In genomic region chr19:40187160-40187559, GRCm38 (mm10) we compare ENCODE assay signal across 33 mouse cellular contexts. TPM values are rescaled to one million over a fixed set of nuclear protein-coding genes. Genes with fewer than 3 reads are reported as not detected.
A peak's percentile ranks its signal among the peaks of the same experiment; 100 is the strongest.
DNase-seq lines count a peak whose midpoint lies in the region; ATAC-seq and TF ChIP-seq lines count a peak whose summit lies in the region.
"Had no signal": no experiment of that assay in that cellular context is flagged by ENCODE, and none has a peak within 500 bp of the region (broad histone marks: within the 10 kb centered on the region; RNA-seq: fewer than 3 reads in every experiment).

Cyp2c70 (minus strand) TSS chr19:40187333.

- no peak for TF ChIP-seq CTCF in liver, embryonic 14.5 days (IDR thresholded peaks at IDR 0.05; ENCODE audit: low read depth)

- no peak for TF ChIP-seq EP300 in liver, embryonic 14.5 days (IDR thresholded peaks at IDR 0.05; ENCODE audit: low read depth)

- H3K4me2 ChIP-seq in intestine, embryonic 15.5 days (replicated peaks), result no peak within 1 kb of the TSS
- H3K4me2 ChIP-seq in liver, embryonic 14.5 days (ENCODE audit: low read depth), result peak within 1 kb of the TSS; percentile 11; the same call in 1 of the 2 replicates
- no peak within 1 kb of the TSS for H3K4me2 ChIP-seq in stomach, embryonic 15.5 days
- H3K4me2 ChIP-seq: embryonic facial prominence, embryonic 12.5 days; forebrain, embryonic 15.5 days; heart, embryonic 15.5 days; limb, embryonic 13.5 days; lung, embryonic 14.5 days; midbrain, embryonic 11.5 days; neural tube, embryonic 12.5 days had no signal

- H3K27me3 ChIP-seq in intestine, embryonic 15.5 days (replicated peaks), result no peaks in the 10 kb centered on the region
- H3K27me3 ChIP-seq in liver, embryonic 14.5 days (ENCODE audit: control insufficient read depth, insufficient read depth, low read length), result no peaks in the 10 kb centered on the region
- no peaks in the 10 kb centered on the region for H3K27me3 ChIP-seq in stomach, embryonic 15.5 days (replicated peaks)
- H3K27me3 ChIP-seq: embryonic facial prominence, embryonic 12.5 days; forebrain, embryonic 15.5 days; heart, embryonic 15.5 days; limb, embryonic 13.5 days; neural tube, embryonic 12.5 days had no signal

- 50% methylated on average over 5 of the region's 5 CpGs for WGBS in intestine, embryonic 15.5 days
- 54% methylated on average over 5 of the region's 5 CpGs for WGBS in liver, embryonic 14.5 days (ENCODE audit: insufficient replicate concordance)
- 44% methylated on average over 5 of the region's 5 CpGs for WGBS in stomach, embryonic 15.5 days

- ATAC-seq in intestine, embryonic 15.5 days, result peak; percentile 79
- ATAC-seq in liver, embryonic 14.5 days (ENCODE audit: insufficient read depth), result peak; percentile 15; the same call in 1 of the 2 replicates
- peak; percentile 63; the same call in 1 of the 2 replicates for ATAC-seq in stomach, embryonic 15.5 days (ENCODE audit: insufficient read depth, low FRiP score, low read depth)
- ATAC-seq: activated CD4-positive, CD25-positive, alpha-beta regulatory T cell, adult 4 months; forebrain, embryonic 15.5 days; hindbrain, postnatal 0 days had no signal

- no peak within 1 kb of the TSS for H3K27ac ChIP-seq in intestine, embryonic 15.5 days
- no peak within 1 kb of the TSS for H3K27ac ChIP-seq in liver, embryonic 14.5 days
- H3K27ac ChIP-seq in stomach, embryonic 15.5 days, result no peak within 1 kb of the TSS
- H3K27ac ChIP-seq: embryonic facial prominence, embryonic 12.5 days; forebrain, embryonic 10.5 days; forebrain, embryonic 15.5 days; heart, embryonic 10.5 days; heart, embryonic 15.5 days; hindbrain, postnatal 0 days; limb, embryonic 13.5 days; neural tube, embryonic 12.5 days had no signal

- no peaks in the 10 kb centered on the region for H3K4me1 ChIP-seq in intestine, embryonic 15.5 days (replicated peaks)
- no peaks in the 10 kb centered on the region; a peak in 1 of 4 replicates for H3K4me1 ChIP-seq in liver, embryonic 14.5 days (replicated peaks; ENCODE audit: control insufficient read depth in 2 of 2, insufficient read depth in 2 of 2, low read length in 1 of 2)
- H3K4me1 ChIP-seq in stomach, embryonic 15.5 days, result no peaks in the 10 kb centered on the region
- H3K4me1 ChIP-seq: embryonic facial prominence, embryonic 12.5 days; forebrain, embryonic 10.5 days; forebrain, embryonic 15.5 days; heart, embryonic 10.5 days; heart, embryonic 15.5 days; limb, embryonic 13.5 days; neural tube, embryonic 12.5 days had no signal

- no peak within 1 kb of the TSS for H3K4me3 ChIP-seq in intestine, embryonic 15.5 days (replicated peaks)
- H3K4me3 ChIP-seq in liver, embryonic 14.5 days (ENCODE audit: insufficient read depth in 1 of 2, low read depth in 2 of 2, low read length in 2 of 2), result no peak within 1 kb of the TSS
- no peak within 1 kb of the TSS for H3K4me3 ChIP-seq in stomach, embryonic 15.5 days (replicated peaks)
- H3K4me3 ChIP-seq: embryonic facial prominence, embryonic 12.5 days; forebrain, embryonic 10.5 days; forebrain, embryonic 15.5 days; heart, embryonic 10.5 days; heart, embryonic 15.5 days; limb, embryonic 13.5 days; myocyte; neural tube, embryonic 12.5 days had no signal

- peak; percentile 3 for DNase-seq in brain, adult 2 months (ENCODE audit: low read depth, low spot score)
- peak; percentile 12 to 16 (median 15) for DNase-seq in liver, embryonic 14.5 days (ENCODE audit: low read depth in 3 of 3, low spot score in 3 of 3)
- DNase-seq in testis, postnatal 10 days (ENCODE audit: low spot score), result no peak
- no peak for DNase-seq in kidney, adult 18-20 months
- DNase-seq: adrenal gland, adult 2 months; B cell, adult 2 months; cerebellum, adult 18-20 months; cerebellum, postnatal 25 days; gastrocnemius, postnatal 25 days; kidney, adult 11 months; kidney, postnatal 36 days; lung, embryonic 14.5 days; lung, postnatal 14 days; right cerebral cortex, adult 18-20 months; spleen, adult 18-20 months had no signal

- no peaks in the 10 kb centered on the region for H3K36me3 ChIP-seq in intestine, embryonic 15.5 days
- H3K36me3 ChIP-seq in liver, embryonic 14.5 days (replicated peaks; ENCODE audit: control insufficient read depth, insufficient read depth, low read depth), result no peaks in the 10 kb centered on the region
- no peaks in the 10 kb centered on the region for H3K36me3 ChIP-seq in stomach, embryonic 15.5 days
- H3K36me3 ChIP-seq: embryonic facial prominence, embryonic 12.5 days; forebrain, embryonic 10.5 days; forebrain, embryonic 15.5 days; heart, embryonic 10.5 days; heart, embryonic 15.5 days; limb, embryonic 13.5 days; neural tube, embryonic 12.5 days had no signal

- H3K9ac ChIP-seq in intestine, embryonic 15.5 days, result no peak within 1 kb of the TSS
- no peak within 1 kb of the TSS for H3K9ac ChIP-seq in liver, embryonic 14.5 days (replicated peaks)
- H3K9ac ChIP-seq in stomach, embryonic 15.5 days, result no peak within 1 kb of the TSS
- H3K9ac ChIP-seq: embryonic facial prominence, embryonic 12.5 days; forebrain, embryonic 15.5 days; heart, embryonic 15.5 days; limb, embryonic 13.5 days; lung, embryonic 14.5 days; neural tube, embryonic 12.5 days had no signal

- H3K9me3 ChIP-seq in intestine, embryonic 15.5 days, result no peaks in the 10 kb centered on the region
- no peaks in the 10 kb centered on the region for H3K9me3 ChIP-seq in liver, embryonic 14.5 days (ENCODE audit: control insufficient read depth, low read length)
- H3K9me3 ChIP-seq in stomach, embryonic 15.5 days, result no peaks in the 10 kb centered on the region
- H3K9me3 ChIP-seq: embryonic facial prominence, embryonic 12.5 days; forebrain, embryonic 10.5 days; forebrain, embryonic 15.5 days; heart, embryonic 10.5 days; heart, embryonic 15.5 days; limb, embryonic 13.5 days; neural tube, embryonic 12.5 days had no signal

RNA-seq across cellular contexts. Expression of gene Cyp2c70, which starts in this region (rescaled TPM):
- 3.4 and 4.0 TPM in 2 replicates for polyA plus RNA-seq in intestine, embryonic 15.5 days (2015; fragmentation: Nextera tagmentation; extraction: Ambion mirVana)
- 2.7 and 3.6 TPM in 2 replicates for polyA plus RNA-seq in liver, embryonic 14.5 days (2012; rRNA removed)
- polyA plus RNA-seq in liver, embryonic 14.5 days (2014; fragmentation: Nextera tagmentation; extraction: Ambion mirVana), result 9.6 and 12.1 TPM in 2 replicates
- 2.2 and 2.9 TPM in 2 replicates for polyA plus RNA-seq in stomach, embryonic 15.5 days (2015; fragmentation: Nextera tagmentation; extraction: Ambion mirVana)
- polyA plus RNA-seq: activated CD4-positive, CD25-positive, alpha-beta regulatory T cell, adult 4 months; adrenal gland, adult 2 months; brain, embryonic 14.5 days; embryonic facial prominence, embryonic 12.5 days; forebrain, embryonic 10.5 days; forebrain, embryonic 15.5 days; frontal cortex, adult 2 months; heart, embryonic 15.5 days; hindbrain, embryonic 11.5 days; hindbrain, postnatal 0 days; limb, embryonic 13.5 days; lung, embryonic 14.5 days; midbrain, embryonic 11.5 days; midbrain, postnatal 0 days; myocyte; neural tube, embryonic 12.5 days; testis, adult 2 months had no signal

Comparison
In these comparisons a context has a peak if more than half of its experiments do, and no peak if none do; other contexts are left out.
1. DNase-seq: peak in brain, adult 2 months (single experiment) and liver, embryonic 14.5 days (3 of 3); none in testis, postnatal 10 days (single experiment) and kidney, adult 18-20 months (single experiment).
2. ATAC-seq: peak in every context shown above with its lines; median percentile 79 in intestine, embryonic 15.5 days; 63 in stomach, embryonic 15.5 days; 15 in liver, embryonic 14.5 days.